Mouse (Mus musculus): Measurements from ENCODE around the gene St6galnac5.

Gene St6galnac5

GRCm38 (mm10) chr3:152867654-152868525 is 114.2 kb downstream of the St6galnac5 start:
- DNase-seq (ENCODE audit: low read depth, low spot score) = peak; percentile 78

DNA sequence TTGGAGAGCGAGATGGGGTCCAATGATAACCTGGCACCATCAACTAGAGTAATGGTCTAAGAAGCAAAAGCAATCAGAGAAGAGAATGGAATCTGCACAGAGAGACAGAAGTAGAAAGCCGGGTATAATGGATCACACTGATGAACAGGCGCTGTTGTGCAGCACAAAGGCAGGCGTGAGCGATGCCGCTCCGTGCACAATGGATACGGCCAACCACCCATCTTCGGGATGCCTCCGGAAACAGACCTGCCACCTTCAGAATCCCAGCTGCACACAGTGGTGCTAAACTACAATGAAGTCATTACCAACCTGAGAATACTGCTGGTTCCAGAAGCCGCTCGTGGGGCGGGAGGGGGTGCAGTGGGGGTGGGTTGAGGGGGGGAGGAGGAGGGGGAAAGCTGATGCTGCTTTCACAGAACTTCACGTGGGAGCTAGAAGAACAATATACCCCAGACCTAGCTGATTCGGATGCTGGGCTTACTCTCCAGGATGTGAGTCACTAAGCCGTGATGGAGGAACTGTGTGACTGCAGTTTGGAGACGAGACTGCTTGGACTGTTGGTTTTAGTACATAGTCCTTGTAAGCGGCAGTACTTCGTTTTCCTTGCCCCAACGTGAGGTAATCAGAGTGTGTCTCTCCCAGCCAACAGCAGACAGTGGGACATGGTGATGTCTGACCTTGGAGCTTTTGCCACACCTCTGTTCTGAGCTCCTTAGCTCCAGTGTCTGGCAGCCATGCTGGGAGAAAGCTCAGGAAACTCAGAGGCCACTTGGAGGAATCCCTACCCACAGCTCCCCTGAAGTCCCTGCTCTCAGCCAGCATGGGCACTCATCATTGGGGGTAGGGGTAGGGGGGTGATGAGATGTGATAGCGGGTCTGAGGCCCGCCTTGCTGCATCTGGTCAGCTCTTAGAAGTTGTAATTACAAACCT is 115.7 kb downstream of the St6galnac5 start:
- DNase-seq (ENCODE audit: low read depth, low spot score) = no peak

- DNase-seq (ENCODE audit: low read depth, low spot score) = no peak
Measured at GRCm38 (mm10) chr3:152861978-152862377, 120.1 kb downstream of the St6galnac5 start.

DNA sequence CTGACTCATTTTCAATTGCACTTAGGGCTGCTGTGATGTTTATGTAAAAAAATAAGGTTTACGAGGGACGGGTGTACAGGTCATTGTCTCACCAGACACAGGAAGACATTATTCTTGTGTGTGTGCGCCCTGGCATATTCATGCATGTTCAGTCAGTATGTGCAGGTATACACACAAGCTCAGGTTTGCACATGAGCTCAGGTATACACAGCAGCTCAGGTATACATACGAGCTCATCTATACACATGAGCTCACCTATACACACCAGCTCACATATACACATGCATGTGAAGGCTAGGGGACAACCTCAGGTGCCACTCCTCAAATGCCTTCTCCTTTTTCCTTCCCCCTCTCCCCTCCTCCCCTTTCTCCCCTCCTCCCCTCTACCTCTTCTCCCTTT is 120.6 kb downstream of the St6galnac5 start:
- DNase-seq (ENCODE audit: low read depth, low spot score) = no peak

- no peak for DNase-seq (ENCODE audit: low read depth, low spot score)
Measured at GRCm38 (mm10) chr3:152856095-152856494, 126.0 kb downstream of the St6galnac5 start.

- DNase-seq (ENCODE audit: low read depth, low spot score) = no peak
Measured at GRCm38 (mm10) chr3:152855006-152855614, 126.9 kb downstream of the St6galnac5 start.

DNA sequence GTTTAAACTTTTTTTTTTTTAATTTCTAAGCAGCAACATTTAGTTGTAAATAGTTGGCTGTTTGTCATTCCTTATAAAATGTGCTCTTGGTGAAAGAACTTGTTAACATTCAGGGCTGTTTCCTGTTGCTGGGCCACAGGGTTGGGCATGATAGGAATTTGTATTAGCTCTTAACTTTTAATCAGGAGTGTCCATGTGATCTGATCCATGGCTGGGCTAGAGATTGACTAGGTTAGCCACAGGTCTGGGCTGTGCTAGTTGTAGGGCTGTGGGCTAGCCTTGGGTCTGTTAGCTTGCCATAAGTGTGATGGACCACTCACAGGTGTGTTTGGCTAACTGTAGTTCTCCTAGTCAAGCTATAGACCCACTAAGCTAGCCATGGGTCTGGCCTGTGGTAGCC is 138.1 kb downstream of the St6galnac5 start:
- no peak for DNase-seq (ENCODE audit: low read depth, low spot score)

DNA sequence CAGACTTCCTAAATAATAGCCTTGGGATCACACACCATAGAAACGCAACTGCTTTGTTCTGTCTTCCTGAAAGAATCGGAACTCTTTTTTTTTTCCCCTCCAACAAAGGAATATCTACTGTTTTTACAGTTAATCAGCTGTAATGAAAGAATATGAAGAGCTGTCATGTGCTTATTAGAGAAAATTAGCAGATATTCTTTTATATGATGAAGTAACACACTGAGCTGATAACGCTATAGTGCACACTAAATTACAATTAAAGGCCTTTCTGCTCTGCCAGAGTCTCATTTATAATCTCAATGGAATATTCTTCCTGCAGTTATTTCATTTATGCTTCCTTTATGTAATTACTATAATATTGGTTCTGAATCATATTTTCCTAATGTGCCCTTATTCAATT is 139.4 kb downstream of the St6galnac5 start:
- no peak for DNase-seq (ENCODE audit: low read depth, low spot score)

- no peak for DNase-seq (ENCODE audit: low read depth, low spot score)
Measured at GRCm38 (mm10) chr3:152841264-152841663, 140.8 kb downstream of the St6galnac5 start.

DNA sequence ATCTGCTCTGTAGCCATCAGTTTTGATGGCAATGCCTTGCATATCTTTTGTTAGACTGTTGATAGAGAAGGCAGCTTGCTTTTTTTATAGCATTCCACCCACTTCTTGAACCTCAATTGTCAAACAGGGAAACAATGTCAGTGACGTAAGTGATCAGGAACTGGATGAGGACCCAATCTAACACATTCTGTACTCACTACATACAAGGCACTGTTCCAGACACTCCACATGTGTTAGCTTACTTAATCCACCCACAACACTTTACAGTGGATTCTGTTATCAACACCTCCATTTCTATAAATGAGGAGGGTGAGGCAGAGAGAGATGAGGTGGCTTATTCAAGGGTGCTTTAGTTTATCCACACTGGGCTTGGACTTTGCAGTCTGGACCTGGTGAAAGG is 144.1 kb downstream of the St6galnac5 start:
- DNase-seq (ENCODE audit: low read depth, low spot score) = peak; percentile 79

- no peak for DNase-seq (ENCODE audit: low read depth, low spot score)
Measured at GRCm38 (mm10) chr3:152837407-152837806, 144.6 kb downstream of the St6galnac5 start.

GRCm38 (mm10) chr3:152832436-152832835 is 149.6 kb downstream of the St6galnac5 start:
- DNase-seq (ENCODE audit: low read depth, low spot score) = no peak

DNA sequence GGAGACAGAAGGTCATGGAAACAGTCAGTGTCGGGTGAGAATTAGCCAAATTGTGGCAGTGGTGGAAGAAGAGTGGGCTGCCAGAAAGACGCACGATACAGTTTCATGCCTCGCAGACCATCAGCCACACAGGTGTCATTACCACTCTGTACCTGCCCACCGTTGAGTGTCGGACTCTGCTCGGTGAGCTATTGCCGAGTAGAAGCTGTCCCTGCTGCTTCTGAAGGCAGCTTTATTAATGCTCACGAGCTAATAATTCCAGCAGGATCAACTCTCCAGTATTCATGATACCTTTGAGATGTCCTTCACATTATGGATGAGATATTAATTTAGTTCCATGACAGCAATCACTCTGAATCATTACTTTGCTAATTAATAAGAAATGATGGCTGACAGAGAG is 150.1 kb downstream of the St6galnac5 start:
- no peak for DNase-seq (ENCODE audit: low read depth, low spot score)

DNA sequence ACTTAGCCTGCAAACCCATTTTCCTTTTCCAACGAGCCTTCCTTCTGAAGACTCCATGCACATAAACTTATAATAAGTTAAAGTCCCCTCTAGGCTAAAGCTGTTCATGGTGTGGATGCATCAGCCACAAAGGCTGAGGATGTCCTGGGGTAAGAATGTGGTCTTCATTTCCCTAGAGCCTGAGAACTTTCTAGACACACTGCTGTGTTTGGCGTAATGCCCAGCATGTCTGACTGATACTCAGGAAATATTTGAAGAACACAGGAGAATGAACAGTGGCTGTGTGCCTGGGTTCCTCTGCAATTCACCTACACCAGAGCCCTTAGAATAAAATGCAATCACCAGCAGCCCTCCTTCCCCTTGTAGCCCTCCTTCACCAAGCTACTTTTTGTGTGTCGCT is 150.7 kb downstream of the St6galnac5 start:
- no peak for DNase-seq (ENCODE audit: low read depth, low spot score)

DNA sequence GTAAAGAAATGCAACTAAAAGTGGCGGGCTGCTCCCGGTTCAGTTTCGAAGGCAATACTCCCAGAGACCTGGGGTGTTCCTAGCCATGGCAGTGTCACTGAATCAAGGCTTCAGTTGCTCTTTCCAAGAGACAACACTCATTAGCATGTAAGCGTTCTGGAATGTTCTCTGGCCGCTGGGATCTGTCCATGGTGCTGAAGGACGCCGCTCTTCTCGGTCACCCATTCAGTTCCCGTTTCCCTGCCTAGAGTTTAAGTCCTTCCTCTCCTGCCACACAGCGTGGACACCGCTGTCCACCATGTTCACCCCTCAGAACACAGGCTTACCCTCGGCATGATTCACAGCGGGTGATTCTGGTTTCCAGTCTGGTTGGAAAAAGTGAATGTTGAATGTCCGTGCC is 160.8 kb downstream of the St6galnac5 start:
- DNase-seq (ENCODE audit: low read depth, low spot score) = no peak

DNA sequence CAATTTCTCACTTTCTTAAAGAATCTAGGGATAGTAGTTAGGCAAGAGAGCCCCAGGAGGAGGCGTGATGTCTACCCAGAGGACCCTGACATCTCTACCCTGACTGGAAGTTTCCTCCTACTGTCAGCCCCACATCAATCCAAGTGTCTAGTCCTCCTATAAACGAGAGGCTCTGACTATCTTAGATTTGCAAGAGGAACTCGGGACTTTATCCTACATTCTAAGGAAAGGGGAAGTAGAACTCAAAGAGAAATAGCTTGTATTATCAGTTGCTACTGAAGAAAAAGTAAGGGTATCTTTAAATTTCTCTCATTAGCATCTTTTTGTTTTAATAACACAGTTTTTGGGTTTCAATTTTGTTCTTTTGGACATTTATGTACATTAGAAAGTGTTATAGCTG is 161.6 kb downstream of the St6galnac5 start:
- no peak for DNase-seq (ENCODE audit: low read depth, low spot score)

- DNase-seq (ENCODE audit: low read depth, low spot score) = no peak
Measured at GRCm38 (mm10) chr3:152815110-152815509, 166.9 kb downstream of the St6galnac5 start.

DNA sequence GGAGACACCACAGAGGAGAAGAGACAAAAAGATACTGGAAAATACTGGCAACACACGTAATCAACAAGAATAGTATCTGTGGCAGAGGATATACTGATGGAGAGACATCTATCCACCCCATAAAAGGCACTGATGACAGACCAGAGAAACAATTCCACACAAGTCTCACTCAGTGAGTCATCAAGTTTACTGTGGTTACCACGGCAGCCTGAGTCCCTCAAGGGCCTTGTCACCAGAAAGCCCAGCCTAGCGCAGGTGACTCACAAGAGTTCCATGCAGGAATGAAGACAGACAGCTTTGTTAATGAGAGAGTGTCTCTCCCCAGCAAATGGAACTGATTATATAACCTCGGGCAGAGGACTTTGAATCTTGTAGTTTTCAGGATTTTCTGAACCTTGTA is 168.1 kb downstream of the St6galnac5 start:
- no peak for DNase-seq (ENCODE audit: low read depth, low spot score)

- DNase-seq (ENCODE audit: low read depth, low spot score) = no peak
Measured at GRCm38 (mm10) chr3:152799738-152800431, 182.2 kb downstream of the St6galnac5 start.

GRCm38 (mm10) chr3:152797354-152797753 is 184.7 kb downstream of the St6galnac5 start:
- DNase-seq (ENCODE audit: low read depth, low spot score) = no peak

GRCm38 (mm10) chr3:152796216-152796615 is 185.8 kb downstream of the St6galnac5 start:
- DNase-seq (ENCODE audit: low read depth, low spot score) = no peak
